In the genomic region with DNA sequence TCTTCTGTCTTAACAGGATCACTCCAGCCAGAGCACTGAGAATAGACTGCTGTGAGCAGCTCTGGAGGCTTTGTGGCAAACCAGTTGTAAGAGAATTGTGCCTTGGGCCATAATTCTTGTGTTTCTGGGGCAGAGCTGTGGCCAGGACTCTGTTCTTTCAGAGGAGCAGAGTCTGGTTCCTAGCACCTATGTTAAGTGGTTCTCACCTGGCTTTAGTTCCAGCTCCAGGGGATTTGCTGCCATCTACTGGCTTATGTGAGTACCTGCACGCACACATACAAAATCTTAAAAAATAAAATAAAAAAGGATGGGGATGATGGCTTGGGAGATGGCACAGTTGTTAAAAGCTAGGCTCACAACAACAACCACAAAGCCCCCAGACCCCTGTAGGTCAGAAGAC, we compare ENCODE assay signal across 7 mouse cellular contexts. TPM values are rescaled to one million over a fixed set of nuclear protein-coding genes. Genes with fewer than 3 reads are reported as not detected.
DNase-seq lines count a peak whose midpoint lies in the region; ATAC-seq and TF ChIP-seq lines count a peak whose summit lies in the region.

No protein-coding gene starts in this region.

- no peak for ATAC-seq in lung, embryonic 14.5 days (ENCODE audit: insufficient read depth)

- no peak overlapping the region for H3K4me3 ChIP-seq in lung, embryonic 14.5 days (ENCODE audit: low read depth, low read length)

- no peak overlapping the region for H3K4me2 ChIP-seq in lung, embryonic 14.5 days

- H3K36me3 ChIP-seq in lung, embryonic 14.5 days (ENCODE audit: insufficient read depth), result no peaks in the 10 kb centered on the region

- no peaks in the 10 kb centered on the region for H3K4me1 ChIP-seq in lung, embryonic 14.5 days (ENCODE audit: insufficient read depth)

- peak; percentile 55 for TF ChIP-seq CTCF in lung, embryonic 14.5 days (IDR thresholded peaks at IDR 0.05; ENCODE audit: low read depth)

- no peaks in the 10 kb centered on the region for H3K9me3 ChIP-seq in lung, embryonic 14.5 days (ENCODE audit: low read depth, low read length)

- peak; percentile 34 for DNase-seq in lung, embryonic 14.5 days
- no peak for DNase-seq in lung, postnatal 25 days (ENCODE audit: low spot score)
- DNase-seq in MEL-GATA-1-ER (ENCODE audit: extremely low read depth, low read depth), result peak; percentile 28
- peak; percentile 50 for DNase-seq in c-Kit-positive CD71-positive TER-119-negative erythroid progenitor cells, embryonic 14.5 days (ENCODE audit: low read depth)
- peak; percentile 68 for DNase-seq in naive thymus-derived CD4-positive, alpha-beta T cell, adult 2 months (ENCODE audit: low read depth)
- DNase-seq in cerebellum, postnatal 36 days, result no peak
- no peak for DNase-seq in spleen, adult 12 weeks (ENCODE audit: low spot score)

- no peak overlapping the region for H3K27ac ChIP-seq in lung, embryonic 14.5 days (ENCODE audit: low read depth)

- WGBS in lung, embryonic 14.5 days, result 53% methylated on average over 1 of the region's 1 CpGs

- no peaks in the 10 kb centered on the region for H3K27me3 ChIP-seq in lung, embryonic 14.5 days (ENCODE audit: insufficient read depth, low read length)

- H3K9ac ChIP-seq in lung, embryonic 14.5 days, result no peak overlapping the region

RNA-seq across cellular contexts. Expression of gene Bptf, which starts 27.1 kb away (rescaled TPM):
- polyA plus RNA-seq in lung, embryonic 14.5 days (2014; fragmentation: Nextera tagmentation; extraction: Ambion mirVana), result 40.6 and 41.7 TPM in 2 replicates

RNA-seq across cellular contexts. Expression of gene Nol11, which starts 30.1 kb away (rescaled TPM):
- polyA plus RNA-seq in lung, embryonic 14.5 days (2014; fragmentation: Nextera tagmentation; extraction: Ambion mirVana), result 65.1 and 66.2 TPM in 2 replicates

Comparison
In these comparisons a context has a peak if more than half of its experiments do, and no peak if none do; other contexts are left out.
1. DNase-seq: peak in lung, embryonic 14.5 days (single experiment), MEL-GATA-1-ER (single experiment), c-Kit-positive CD71-positive TER-119-negative erythroid progenitor cells, embryonic 14.5 days (single experiment) and naive thymus-derived CD4-positive, alpha-beta T cell, adult 2 months (single experiment); none in lung, postnatal 25 days (single experiment), cerebellum, postnatal 36 days (0 of 2) and spleen, adult 12 weeks (single experiment).